Mouse (Mus musculus) midbrain, embryonic 10.5 days (tissue): ENCODE measurements around the gene Parp16. TPM values are rescaled to one million over a fixed set of nuclear protein-coding genes. Genes with fewer than 3 reads are reported as not detected.
A peak's percentile ranks its signal among the peaks of the same experiment; 100 is the strongest.

Experiments
- DNase-seq: peaks from one replicate; pipeline ENCODE4 v3.0.0-alpha.2; 2017; ENCODE audit warnings: low spot score
- H3K27ac ChIP-seq: fragments of 300-500 bp; sonication (generic); replicated peaks from 2 replicates; pipeline ENCODE4 v1.5.1; 2016; ENCODE audit warnings: mild to moderate bottlenecking
- H3K27me3 ChIP-seq: fragments of 300-500 bp; sonication (generic); 2 replicates; pipeline ENCODE4 v1.6.1; 2016; ENCODE audit warnings: low read depth, mild to moderate bottlenecking; ENCODE audit not compliant: poor library complexity, severe bottlenecking
- H3K36me3 ChIP-seq: fragments of 300-500 bp; sonication (generic); 2 replicates; pipeline ENCODE4 v1.6.1; 2016; ENCODE audit warnings: mild to moderate bottlenecking, moderate library complexity
- H3K4me1 ChIP-seq: fragments of 300-500 bp; sonication (generic); 2 replicates; pipeline ENCODE4 v1.6.1; 2016
- H3K4me3 ChIP-seq: fragments of 300-500 bp; sonication (generic); 2 replicates; pipeline ENCODE4 v1.5.1; 2016; ENCODE audit warnings: mild to moderate bottlenecking, moderate library complexity
- H3K9me3 ChIP-seq: fragments of 300-500 bp; sonication (generic); replicated peaks from 2 replicates; pipeline ENCODE4 v1.6.1; 2016; ENCODE audit warnings: mild to moderate bottlenecking
- WGBS: fragments of 180-500 bp; shearing (Covaris S2); methylation state at CpG from one replicate; pipeline ENCODE4 v1.1.7; 2016; 5-methylcytosine and 5-hydroxymethylcytosine counted together
- polyA plus RNA-seq: library from polyadenylated mRNA; unstranded; fragments of >200 nt; fragmentation: Nextera tagmentation; extraction: Ambion mirVana; gene quantifications from 2 replicates; pipeline ENCODE4 v1.2.1, GENCODE M21; 2016

Parp16 gene
- polyA plus RNA-seq, 1 experiment from 2014 or later = 7.9 TPM

DNA sequence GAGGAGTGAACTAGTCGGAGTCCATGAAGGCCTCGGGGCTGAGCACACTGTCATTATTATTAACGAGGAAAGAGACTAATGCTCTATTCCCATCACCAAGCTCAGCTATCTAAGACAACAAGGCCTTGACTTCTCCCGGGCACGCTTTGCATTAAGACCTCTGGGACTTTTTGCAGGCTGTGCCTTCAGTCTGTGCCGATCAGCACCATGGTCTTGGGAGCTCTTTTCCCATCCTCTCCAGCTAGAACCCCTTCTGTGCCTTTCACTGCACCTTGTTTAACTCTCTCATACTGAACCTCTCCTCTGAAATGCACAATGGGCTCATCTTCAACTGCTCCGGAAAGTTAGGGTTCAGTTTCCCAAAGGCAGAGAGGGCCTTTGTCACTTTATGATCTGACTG lies 4.8 kb upstream of the Parp16 start:
- no peak for DNase-seq
- H3K4me1 ChIP-seq = peaks cover 86% of the 10 kb centered on the region
- H3K9me3 ChIP-seq = no peaks in the 10 kb centered on the region
- H3K27me3 ChIP-seq = no peaks in the 10 kb centered on the region
- peak overlapping the region; percentile 80 for H3K27ac ChIP-seq
- H3K36me3 ChIP-seq = peaks cover 25% of the 10 kb centered on the region
- 69% methylated on average over 7 of the region's 7 CpGs for WGBS
- H3K4me3 ChIP-seq = no peak overlapping the region

DNA sequence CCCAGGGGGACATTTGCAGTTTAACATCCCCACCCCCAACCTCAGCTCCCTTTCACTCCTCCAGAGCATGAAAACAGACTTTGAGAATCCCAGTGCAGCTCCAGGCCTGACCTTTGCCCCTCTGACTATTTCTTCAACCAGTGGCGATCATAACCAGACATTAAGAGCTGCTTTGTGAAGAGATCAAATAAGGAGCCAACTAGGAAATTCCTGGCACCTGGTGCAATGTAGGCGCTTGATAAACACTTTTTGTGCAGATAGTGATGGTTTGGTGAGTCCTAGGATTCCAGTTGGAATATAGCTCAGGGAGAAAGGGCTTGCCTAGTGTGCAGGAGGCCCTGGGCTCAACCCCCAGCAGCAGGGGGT lies 3.8 kb upstream of the Parp16 start:
- H3K4me3 ChIP-seq = peak overlapping the region; percentile 5; the same call in 1 of the 2 replicates
- no peaks in the 10 kb centered on the region for H3K9me3 ChIP-seq
- WGBS = 28% methylated on average over 2 of the region's 2 CpGs
- peak overlapping the region; percentile 80 for H3K27ac ChIP-seq
- peak; percentile 58 for DNase-seq
- H3K36me3 ChIP-seq = peaks cover 14% of the 10 kb centered on the region
- H3K4me1 ChIP-seq = peaks cover 86% of the 10 kb centered on the region
- H3K27me3 ChIP-seq = no peaks in the 10 kb centered on the region

DNA sequence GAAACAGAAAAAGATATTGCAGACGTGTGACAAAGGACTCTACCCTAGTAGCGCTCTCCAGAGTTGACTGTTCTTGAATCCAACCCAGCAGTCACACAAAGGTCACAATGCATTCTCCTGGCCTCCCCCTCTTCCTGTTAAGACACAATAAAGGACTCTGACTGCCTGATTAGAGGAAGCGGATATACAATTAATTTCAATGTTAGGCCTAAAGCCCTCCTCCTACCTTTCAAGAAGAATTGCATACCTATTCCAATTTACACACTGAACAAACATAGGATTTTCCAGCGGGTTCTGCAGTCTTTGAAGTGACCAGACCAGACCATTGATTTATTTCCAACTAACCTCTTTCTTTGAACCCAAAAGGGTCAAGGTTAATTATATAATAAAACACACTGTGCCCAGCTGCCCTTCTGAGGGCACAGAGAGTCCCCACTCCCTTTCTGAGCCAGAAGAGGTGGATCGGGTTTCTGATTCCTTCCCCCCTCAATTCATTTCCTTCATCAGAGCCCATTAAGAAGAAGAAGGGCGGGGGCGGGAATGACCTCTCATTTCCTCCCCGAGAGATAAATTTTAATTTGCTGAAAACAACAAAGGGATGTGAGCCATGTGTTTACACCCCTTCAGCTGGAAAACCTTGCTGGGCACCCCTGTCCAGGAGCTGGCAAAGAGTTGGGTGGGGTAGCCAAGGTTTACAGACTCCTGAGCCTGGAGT lies 3.2 kb upstream of the Parp16 start:
- H3K4me3 ChIP-seq = peak overlapping the region; percentile 5; the same call in 1 of the 2 replicates
- no peaks in the 10 kb centered on the region for H3K9me3 ChIP-seq
- no peak for DNase-seq
- H3K36me3 ChIP-seq = peaks cover 10% of the 10 kb centered on the region
- WGBS = 20% methylated on average over 8 of the region's 8 CpGs
- H3K27ac ChIP-seq = peak overlapping the region; percentile 80
- H3K27me3 ChIP-seq = no peaks in the 10 kb centered on the region
- H3K4me1 ChIP-seq = peaks cover 85% of the 10 kb centered on the region

DNA sequence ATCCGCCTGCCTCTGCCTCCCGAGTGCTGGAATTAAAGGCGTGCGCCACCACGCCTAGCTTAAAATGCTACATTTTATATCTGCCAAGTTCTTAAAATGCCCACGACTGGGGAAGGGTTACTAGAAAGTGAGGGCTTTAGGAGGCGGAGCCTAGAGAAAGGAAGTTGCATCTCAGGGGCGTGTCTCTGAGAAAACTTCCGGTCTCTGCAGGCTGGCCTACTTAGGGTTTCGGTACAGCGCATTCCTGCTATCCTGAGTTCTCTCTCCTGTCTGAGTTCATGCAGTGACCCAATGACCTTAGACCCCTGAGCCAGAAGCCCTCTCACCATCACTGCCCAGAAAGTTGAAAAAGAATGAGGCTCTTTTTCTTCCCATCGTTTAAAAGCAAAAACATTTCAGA lies 1.9 kb upstream of the Parp16 start:
- Histone ChIP-seq H3K9me3 (no peaks in the 10 kb centered on the region), H3K27ac (peak overlapping the region; percentile 5), H3K36me3 (peaks cover 4% of the 10 kb centered on the region; the same call in 1 of the 2 replicates), H3K27me3 (no peaks in the 10 kb centered on the region), H3K4me1 (peaks cover 84% of the 10 kb centered on the region), H3K4me3 (no peak overlapping the region)
- WGBS = 70% methylated on average over 12 of the region's 12 CpGs
- no peak for DNase-seq

DNA sequence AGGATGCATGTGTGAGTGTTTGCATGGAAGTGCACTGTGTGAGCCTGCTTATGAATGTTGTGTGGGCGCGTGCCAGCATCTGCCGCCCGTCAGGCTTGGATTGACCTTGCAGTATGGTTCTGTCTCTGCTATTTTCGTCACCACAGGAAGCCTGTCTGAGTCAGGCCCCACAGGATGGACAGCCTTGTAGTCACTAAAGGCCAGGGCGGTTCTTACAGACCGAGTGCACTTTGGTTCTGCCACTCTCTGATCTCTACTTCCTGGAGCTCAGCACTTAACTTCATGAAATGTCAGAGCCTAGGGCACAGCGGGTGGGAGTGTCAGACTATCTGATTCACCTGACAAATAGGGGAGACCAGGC lies 448 bp downstream of the Parp16 start:
- H3K27me3 ChIP-seq = no peaks in the 10 kb centered on the region
- 0 out of 2 replicates have a peak overlapping the region, but pooled peaks have one; percentile 7 for H3K4me3 ChIP-seq
- no peaks in the 10 kb centered on the region for H3K36me3 ChIP-seq
- H3K27ac ChIP-seq = peak overlapping the region; percentile 90
- peak; percentile 36 for DNase-seq
- H3K9me3 ChIP-seq = no peaks in the 10 kb centered on the region
- H3K4me1 ChIP-seq = peaks cover 85% of the 10 kb centered on the region
- WGBS = 63% methylated on average over 8 of the region's 8 CpGs

DNA sequence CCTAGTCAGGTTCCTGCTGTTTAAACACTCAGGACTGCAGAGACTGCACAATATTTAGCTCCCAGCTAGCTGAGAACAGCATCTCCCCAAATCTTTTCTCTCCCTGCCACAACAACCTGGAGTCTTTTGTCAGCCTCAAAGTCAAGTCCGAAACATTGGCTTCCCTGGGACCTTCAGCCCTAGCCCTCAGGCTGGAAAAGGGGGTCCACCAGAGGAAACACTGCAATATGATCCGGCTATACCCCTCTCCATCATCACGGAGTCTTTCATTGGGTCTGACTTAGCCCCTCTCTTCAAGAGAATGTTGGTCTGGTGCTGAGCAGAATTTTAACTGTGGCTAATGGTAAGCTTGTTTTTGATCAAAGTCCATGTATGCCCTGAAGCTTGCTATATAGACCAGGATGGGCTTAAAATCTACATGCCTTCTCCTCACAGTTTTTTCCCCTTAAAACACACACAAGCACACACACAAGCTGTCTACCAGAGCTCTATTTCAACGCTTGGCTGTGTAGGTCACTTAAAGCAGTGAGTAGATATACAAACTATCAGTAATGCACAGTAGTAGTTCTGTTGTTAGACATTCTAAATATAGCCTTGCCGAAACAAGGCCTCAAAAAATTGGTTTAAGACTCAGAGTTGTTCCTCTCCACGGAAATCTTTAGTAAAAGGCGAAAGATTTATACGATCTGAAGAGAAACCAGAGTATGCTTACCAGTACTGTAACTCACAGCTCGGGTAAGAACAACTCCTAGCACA lies 1.0 kb downstream of the Parp16 start:
- Histone ChIP-seq H3K36me3 (no peaks in the 10 kb centered on the region), H3K4me1 (peaks cover 80% of the 10 kb centered on the region), H3K27me3 (no peaks in the 10 kb centered on the region), H3K9me3 (no peaks in the 10 kb centered on the region), H3K27ac (peak overlapping the region; percentile 90), H3K4me3 (peak overlapping the region; percentile 10; the same call in 1 of the 2 replicates)
- 5% methylated on average over 9 of the region's 9 CpGs for WGBS
- peak; percentile 70 for DNase-seq

DNA sequence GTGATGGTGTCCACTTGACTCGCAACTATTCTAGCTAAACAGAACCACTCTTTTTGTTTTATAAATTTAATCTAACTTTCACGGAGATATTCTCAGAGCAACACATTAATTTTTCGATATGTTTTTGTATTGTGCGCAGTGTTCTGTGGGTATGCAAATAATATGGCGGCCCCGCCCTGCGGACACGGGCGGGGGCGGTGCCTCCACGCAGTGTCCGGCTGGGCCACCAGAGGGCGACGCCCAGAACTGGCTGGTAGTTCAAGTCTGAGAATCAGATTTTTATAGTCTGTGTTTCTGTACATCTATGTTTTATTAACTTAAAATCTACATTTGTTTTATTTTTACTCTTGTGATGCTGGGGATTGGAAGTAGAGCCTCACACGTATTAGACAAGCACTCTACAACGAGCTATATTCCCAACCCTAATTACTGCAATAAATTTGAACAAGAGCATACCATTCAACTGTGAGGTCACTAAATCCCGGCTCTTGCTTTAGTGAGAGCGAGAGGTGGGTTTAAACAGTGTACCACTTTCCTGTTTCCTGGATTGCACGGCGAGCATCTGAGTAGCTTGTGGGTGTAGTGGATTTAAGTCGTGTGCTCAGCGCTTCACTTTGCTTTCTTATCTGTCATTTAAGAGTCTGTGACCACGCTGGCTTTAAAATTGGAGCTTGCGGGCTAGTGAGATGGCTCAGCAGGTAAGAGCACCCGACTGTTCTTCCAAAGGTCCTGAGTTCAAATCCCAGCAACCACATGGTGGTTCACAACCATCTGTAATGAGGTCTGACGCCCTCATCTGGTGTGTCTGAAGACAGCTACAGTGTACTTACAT lies 1.8 kb downstream of the Parp16 start:
- H3K9me3 ChIP-seq = no peaks in the 10 kb centered on the region
- peaks cover 72% of the 10 kb centered on the region for H3K4me1 ChIP-seq
- 24% methylated on average over 26 of the region's 26 CpGs for WGBS
- peak overlapping the region; percentile 90 for H3K27ac ChIP-seq
- H3K4me3 ChIP-seq = peak overlapping the region; percentile 10
- no peaks in the 10 kb centered on the region for H3K27me3 ChIP-seq
- DNase-seq = peak; percentile 87
- H3K36me3 ChIP-seq = no peaks in the 10 kb centered on the region

DNA sequence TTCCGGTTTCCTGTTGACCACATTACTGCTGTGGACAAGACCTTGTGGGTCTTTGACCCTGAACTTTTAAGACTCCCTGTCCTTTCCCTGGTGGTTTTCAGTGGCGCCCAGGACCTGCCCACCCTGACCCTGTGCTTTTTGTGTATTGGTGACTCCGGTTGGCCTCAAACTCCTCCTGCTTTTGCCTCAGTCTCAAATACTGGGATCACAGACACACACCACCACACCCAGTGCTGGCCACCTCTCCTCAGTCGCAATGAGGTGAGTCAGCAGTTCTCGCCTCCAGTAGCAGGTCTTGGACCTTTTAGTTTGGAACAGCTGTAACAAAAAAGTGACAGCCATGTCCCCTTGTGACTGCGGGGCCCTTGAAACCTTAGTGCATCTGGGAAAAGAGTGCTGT lies 2.7 kb downstream of the Parp16 start:
- DNase-seq = no peak
- Histone ChIP-seq H3K36me3 (no peaks in the 10 kb centered on the region), H3K4me1 (peaks cover 70% of the 10 kb centered on the region), H3K4me3 (no peak overlapping the region), H3K27me3 (no peaks in the 10 kb centered on the region), H3K27ac (peak overlapping the region; percentile 42; the same call in 1 of the 2 replicates), H3K9me3 (no peaks in the 10 kb centered on the region)
- WGBS = 83% methylated on average over 6 of the region's 6 CpGs

DNA sequence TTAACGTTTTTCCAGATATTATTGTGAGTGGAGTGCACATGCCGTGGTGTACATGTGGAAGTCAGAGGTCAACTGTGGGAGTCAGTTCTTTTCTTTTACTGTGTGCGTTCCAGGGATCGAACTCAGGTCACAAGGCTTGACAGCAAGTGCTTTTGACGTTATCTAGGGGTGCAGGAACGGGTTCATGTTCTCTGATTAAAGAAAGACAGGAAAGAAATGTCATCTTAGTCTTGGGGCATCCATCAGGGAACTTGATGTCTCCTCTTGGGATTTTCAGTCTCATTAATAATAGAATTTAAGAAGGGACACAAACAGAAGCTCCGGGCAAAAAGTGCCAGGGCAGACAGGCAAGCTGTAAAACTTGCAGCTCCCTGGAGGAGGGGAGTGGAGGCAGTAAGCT lies 4.6 kb downstream of the Parp16 start:
- Histone ChIP-seq H3K27me3 (no peaks in the 10 kb centered on the region), H3K4me1 (peaks cover 53% of the 10 kb centered on the region), H3K4me3 (no peak overlapping the region), H3K9me3 (no peaks in the 10 kb centered on the region), H3K36me3 (no peaks in the 10 kb centered on the region), H3K27ac (peak overlapping the region; percentile 64)
- 69% methylated on average over 7 of the region's 7 CpGs for WGBS
- DNase-seq = no peak

DNA sequence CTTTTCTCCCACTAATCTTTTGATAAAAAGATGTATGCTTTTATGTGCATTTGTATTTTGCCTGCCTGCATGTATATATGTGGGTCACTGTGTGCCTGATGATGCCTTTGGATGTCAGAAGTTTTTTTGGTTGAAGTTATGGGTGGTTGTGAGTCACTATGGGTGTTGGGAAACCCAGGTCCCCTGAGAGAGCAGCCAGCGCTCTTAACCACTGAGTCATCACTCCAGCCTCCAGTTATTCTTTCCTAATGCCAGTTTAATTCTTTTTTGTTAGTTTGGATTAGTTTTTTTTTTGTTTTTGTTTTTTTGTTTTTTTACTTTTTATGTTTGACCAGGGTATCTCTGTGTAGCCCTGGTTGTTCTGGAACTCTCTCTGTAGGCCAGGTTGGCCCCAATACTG lies 5.5 kb downstream of the Parp16 start:
- no peak overlapping the region for H3K4me3 ChIP-seq
- H3K36me3 ChIP-seq = no peaks in the 10 kb centered on the region
- H3K27me3 ChIP-seq = no peaks in the 10 kb centered on the region
- DNase-seq = no peak
- peaks cover 48% of the 10 kb centered on the region for H3K4me1 ChIP-seq
- WGBS = 87% methylated on average over 1 of the region's 1 CpGs
- H3K9me3 ChIP-seq = no peaks in the 10 kb centered on the region
- H3K27ac ChIP-seq = peak overlapping the region; percentile 64; the same call in 1 of the 2 replicates

DNA sequence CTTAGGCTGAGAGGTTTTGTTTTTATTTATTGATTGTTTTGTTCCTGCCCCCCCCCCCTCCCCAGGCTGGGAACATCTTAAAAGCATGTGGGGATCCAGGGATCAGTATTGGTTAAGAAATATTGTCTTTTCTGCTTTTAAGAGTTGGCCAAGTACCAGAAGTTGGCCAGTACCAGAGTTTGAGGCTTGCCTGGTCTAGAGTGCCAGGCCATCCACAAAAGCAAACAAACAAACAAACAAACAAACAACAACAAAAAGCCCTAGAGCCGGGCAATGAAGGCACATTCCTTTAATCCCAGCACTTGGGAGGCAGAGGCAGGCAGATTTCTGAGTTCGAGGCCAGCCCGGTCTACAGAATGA lies 5.8 kb downstream of the Parp16 start:
- peaks cover 44% of the 10 kb centered on the region for H3K4me1 ChIP-seq
- no peaks in the 10 kb centered on the region for H3K36me3 ChIP-seq
- no peak overlapping the region for H3K4me3 ChIP-seq
- WGBS = 65% methylated on average over 3 of the region's 3 CpGs
- no peak for DNase-seq
- no peaks in the 10 kb centered on the region for H3K9me3 ChIP-seq
- peak overlapping the region; percentile 42; the same call in 1 of the 2 replicates for H3K27ac ChIP-seq
- H3K27me3 ChIP-seq = no peaks in the 10 kb centered on the region

DNA sequence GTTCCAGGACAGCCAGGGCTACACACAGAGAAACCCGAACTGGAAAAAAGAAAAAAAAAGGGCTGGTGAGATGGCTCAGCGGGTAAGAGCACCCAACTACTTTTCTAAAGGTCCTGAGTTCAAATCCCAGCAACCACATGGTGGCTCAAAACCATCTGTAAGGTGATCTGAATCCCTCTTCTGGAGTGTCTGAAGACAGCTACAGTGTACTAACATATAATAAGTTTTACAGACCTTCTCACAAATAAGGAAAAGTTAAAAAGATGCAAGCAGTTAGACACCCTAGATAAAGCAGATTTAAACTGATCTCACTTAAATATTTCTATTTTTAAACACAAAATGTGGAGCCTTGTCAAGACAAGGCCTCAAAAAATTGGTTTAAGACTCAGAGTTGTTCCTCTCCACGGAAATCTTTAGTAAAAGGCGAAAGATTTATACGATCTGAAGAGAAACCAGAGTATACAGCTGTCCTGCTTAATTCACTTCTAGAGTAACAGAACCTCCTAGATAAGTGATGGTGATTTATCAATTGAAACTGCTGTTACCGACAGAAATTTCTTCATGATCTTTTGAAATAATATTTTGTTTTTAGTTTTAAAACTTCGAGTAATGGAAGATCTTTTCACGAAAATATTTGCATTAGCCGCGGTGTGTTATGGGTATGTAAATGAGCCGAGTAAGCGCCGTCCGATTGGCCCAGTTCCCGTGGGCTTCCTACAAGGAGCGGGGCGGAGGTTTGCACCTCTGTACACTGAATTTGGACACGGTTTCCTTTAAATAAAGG lies 6.4 kb downstream of the Parp16 start:
- Histone ChIP-seq H3K27ac (peak overlapping the region; percentile 91), H3K4me1 (peaks cover 41% of the 10 kb centered on the region), H3K36me3 (no peaks in the 10 kb centered on the region), H3K9me3 (no peaks in the 10 kb centered on the region), H3K27me3 (no peaks in the 10 kb centered on the region), H3K4me3 (peak overlapping the region; percentile 53)
- DNase-seq = peak; percentile 76
- under 1% methylated on average over 18 of the region's 18 CpGs for WGBS
